Mouse (Mus musculus): ENCODE measurements around the gene Zfp341.

Zfp341 gene

DNA sequence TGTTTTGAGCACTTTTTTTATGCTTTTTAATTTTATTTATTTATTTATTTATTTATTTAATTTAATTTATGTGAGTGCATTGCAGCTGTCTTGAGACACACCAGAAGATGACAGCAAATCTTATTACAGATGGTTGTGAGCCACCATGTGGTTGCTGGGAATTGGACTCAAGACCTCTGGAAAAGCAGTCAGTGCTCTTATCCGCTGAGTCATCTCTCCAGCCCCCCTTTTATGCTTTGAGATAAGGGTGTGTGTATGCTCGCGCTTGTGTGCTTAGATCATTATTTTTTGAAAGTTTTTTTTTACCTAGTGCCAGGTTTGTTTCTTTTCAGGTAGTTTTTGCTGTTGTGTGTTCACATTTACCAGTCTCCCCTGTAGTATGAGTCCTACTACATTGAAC, 65.9 kb downstream of the Zfp341 start:
- DNase-seq: no peak

GRCm38 (mm10) chr2:154680337-154680736, 67.2 kb downstream of the Zfp341 start:
- no peak for DNase-seq

- no peak for DNase-seq
These were observed 67.8 kb downstream of the Zfp341 start for GRCm38 (mm10) chr2:154680941-154681340.

DNA sequence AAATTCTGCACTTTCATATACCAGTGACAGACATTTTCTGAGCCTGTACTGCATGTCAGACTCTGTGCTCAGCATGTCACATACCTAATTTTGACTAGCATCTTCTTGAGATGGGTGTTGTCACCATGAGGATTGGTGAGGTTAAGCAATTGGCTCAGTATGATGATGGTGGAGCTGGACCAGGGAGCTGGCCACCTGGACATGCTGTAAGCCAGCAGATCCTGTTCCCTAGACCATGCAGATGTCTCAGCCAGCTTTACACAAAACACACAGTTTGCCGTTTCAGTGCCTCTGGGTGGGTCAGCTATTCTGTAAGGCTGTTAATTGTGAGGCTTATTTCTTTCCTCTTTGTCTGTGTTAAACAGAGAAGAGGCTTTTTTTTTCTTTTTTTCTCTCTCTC, 69.6 kb downstream of the Zfp341 start:
- DNase-seq: no peak

DNA sequence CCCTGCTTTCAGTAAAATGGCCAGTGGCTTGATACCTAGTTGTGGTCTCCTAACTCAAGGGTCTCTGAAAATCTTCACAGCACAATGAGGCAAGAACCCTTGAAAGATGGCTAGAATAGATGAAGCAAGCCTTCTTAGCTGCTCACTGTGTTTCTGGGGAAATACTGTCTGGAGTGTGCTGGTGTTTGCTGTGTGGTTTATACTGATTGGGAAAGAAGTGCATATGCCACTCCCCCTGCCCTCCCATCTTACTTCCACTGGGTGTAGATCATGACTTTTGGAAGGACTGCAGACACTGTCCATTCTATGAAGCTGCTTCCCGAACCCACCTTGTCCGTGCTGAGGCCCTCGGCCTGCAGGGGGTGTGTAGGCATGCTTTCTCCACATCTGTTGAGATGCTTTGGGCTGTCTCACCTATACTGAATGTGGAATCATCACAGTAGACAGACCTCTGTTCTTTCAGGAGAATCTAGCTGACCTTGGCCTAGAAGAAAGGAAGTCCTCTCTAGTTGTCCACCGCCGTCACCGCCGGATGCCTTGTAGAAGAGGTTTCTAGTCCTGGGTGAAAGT, 71.9 kb downstream of the Zfp341 start:
- no peak for DNase-seq

DNA sequence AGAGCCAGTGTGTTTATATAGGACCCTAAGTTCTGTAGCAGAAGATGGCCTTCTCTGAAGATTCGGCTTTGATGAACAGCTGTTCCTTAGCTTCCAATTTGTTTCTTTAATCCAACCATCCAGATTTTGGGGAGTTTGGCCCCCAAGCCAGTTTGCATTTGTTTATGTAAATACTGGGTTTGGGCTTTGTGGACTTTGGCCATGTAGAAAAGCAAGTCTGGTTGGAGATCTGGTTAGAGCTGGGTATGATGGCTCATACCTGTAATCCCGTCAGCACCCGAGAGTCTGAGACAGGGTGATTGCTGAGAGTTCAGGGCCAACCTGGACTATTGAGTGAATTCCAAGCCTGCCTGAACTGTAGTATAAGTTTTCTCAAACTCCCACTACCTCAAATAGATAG, 72.7 kb downstream of the Zfp341 start:
- DNase-seq: no peak

DNA sequence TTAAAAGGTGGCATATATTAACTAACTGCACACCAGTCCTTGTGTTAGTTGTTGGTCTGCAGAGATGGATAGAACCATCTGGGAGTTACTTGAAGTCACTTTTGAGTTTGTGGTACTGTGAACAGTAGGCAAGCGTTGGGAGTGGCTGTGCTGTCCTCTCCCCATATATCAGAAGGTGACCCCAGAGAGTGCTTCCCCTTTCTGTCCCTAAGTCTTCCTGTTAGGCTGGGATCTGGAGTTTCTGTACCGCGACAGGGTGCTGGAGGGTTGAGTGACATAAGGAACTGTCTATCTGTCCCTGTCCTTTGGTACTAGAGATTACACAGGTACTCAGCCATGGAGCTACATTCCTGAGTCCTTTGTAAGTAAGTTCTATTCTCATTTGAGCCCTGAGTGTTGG, 73.7 kb downstream of the Zfp341 start:
- no peak for DNase-seq

DNA sequence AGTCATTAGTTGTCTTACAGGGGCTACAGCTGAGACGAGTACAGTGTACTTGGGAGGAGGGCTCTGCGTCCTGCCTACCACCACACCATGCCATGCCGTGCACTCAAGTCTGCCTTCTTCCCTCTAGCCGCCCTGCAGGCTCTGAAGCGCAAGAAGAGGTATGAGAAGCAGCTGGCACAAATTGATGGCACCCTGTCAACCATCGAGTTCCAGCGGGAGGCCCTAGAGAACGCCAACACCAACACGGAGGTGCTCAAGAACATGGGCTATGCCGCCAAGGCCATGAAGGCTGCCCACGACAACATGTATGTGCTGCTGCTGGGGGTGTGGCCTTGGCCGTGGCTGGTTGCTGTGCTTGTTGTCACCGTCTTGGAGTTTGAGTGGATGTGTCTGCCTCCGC, 76.3 kb downstream of the Zfp341 start:
- no peak for DNase-seq

- DNase-seq: no peak
These were observed 77.9 kb downstream of the Zfp341 start for GRCm38 (mm10) chr2:154690959-154691358.

- DNase-seq: no peak
These were observed 80.3 kb downstream of the Zfp341 start for GRCm38 (mm10) chr2:154693186-154693940.

DNA sequence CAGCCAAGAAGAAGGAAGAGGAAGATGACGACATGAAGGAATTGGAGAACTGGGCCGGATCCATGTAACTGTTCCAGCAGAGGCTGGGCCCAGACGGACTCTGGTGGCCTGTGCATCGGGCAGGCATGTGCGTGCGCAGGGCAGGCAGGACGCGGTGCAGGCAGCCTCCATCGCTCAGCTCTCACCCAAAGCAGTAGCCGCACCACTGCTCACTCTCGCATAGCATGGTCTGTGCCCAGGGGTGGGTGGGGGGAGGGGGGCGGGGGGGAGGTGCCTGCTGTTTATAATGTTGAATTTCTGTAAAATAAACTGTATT, 80.8 kb downstream of the Zfp341 start:
- no peak for DNase-seq

DNA sequence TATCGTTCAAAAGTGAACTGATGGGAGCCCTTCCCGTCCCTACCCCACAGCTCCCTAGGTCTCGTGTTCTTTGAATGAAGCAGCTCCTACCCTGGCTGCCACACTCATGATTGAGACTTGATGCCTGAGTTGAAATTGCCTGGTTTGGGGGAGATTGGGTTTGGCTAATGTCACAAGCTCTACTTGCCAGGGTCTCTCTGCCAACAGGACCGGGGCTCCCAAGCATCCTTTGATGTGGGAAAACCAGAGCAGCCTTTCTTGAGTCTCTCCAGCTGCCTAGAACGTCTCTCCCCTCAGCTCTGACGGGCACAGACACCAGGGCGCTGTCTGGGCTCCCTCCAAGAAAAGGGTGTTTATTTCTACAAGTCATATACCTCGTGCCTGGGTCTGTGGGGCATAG, 82.6 kb downstream of the Zfp341 start:
- DNase-seq: no peak

Data from thymus, postnatal 36 days (tissue).